Mouse (Mus musculus): ENCODE data around the gene Samd1.

Gene Samd1

DNA sequence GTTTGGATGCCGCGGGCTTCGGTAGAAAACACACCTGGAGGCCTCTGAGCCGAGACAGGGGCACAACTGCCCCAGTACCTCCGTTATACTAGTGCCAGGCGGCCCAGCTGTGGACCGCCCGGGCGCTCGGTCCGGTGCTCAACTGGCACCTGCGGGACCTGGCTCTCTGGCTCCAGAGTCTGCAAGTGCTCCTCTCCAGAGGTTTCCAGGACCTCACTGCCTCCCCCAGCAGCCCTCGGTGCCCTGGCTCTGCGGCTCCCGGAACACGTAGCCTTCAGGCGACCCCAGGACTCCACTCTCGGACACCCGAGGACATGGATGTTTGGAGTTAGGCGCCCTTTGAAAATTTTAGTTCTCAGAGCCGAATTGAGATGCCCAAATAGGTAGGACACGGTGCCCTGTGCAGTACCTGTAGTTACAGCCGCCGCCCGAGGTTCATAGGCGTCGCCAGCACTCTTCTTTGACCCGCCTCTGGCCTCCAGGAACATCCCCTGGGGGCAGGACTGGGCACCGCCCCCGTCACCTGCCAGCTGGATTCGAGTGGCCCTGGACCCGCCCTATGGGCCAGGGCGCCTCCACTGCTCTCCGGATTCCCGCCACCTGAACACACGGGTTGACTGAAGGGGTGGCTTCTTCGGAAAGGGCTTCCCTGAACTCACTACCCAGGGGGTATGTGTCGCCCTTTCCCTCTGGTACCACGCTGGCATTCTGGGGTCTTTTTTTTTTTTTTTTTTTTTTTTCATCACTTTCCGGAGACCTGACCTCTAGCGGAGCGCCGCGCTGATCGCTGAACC is 14.4 kb downstream of the Samd1 start, which contains the start of gene 2210011C24Rik:
Gene 2210011C24Rik (minus strand): TSS at position 467 of the 794 bp plus-strand sequence.
- DNase-seq (ENCODE audit: low read depth): no peak

DNA sequence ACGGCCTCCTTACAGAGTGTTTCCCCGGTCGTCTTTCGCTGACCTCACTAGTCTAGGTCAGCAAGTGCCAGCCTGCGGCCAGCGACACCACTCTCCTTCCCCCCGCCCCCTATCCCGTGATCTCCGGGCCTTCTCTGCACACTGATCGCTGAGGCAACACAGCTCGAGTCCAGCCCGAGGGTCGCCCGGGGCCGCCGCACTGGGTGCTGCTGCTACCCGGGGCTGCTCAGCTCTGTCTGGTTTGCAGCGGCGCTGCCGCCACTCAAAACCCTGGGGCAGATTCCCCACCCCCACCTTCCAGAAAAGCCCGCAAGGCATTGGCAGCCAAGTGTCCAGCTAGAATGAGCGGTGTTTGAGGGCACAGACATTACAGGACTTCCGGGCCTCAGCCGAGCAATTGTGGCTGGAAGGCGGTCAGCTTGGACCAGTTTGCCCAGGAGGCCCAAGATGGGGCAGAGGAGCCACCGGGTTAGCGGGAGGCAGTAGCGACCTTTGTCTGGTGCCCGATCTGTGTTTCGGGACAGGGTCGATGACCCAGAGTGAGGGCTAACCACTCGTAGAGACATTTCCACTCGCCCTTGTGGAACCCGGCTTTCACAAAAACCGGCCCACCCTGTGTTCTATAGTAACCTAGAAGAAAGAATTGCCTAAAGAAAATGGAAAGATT is 15.2 kb downstream of the Samd1 start:
- no peak for DNase-seq (ENCODE audit: low read depth)

DNA sequence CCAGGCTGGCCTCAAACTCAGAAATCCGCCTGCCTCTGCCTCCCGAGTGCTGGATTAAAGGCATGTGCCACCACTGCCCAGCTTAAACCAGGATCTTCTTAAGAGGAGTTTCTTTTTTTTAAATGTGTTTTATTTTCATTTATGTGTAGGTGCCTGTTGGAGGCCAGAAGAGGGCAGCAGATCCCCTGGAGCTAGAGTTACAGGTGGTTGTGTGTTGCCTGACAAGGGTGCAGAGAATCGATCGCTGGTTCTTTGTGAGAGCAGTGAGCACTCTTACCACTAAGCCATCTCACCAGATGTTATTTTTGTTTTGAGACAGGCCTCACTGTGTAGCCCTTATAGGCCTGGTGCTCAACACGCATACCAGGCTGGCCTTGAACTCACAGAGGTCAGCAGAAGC is 18.4 kb downstream of the Samd1 start:
- DNase-seq (ENCODE audit: low read depth): no peak

DNA sequence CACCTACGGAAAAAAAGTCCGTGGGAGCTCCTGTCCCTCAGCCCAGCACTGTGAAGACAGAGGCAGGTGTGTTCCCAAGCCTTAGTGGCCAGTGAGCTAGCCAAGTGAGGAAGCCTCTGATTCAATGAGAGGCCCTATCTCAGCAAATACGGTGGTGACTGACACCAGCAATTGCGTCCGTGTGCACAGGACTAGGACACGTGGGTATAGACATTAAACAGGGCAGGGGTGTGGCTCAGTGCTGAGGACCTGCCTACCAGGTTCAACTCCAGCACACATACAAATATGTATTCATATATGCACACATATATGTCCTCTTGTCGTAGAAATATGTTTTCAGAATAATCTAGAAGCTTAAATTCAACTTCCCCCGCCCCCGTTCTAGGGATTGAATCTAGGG is 22.3 kb downstream of the Samd1 start:
- no peak for DNase-seq (ENCODE audit: low read depth)

DNA sequence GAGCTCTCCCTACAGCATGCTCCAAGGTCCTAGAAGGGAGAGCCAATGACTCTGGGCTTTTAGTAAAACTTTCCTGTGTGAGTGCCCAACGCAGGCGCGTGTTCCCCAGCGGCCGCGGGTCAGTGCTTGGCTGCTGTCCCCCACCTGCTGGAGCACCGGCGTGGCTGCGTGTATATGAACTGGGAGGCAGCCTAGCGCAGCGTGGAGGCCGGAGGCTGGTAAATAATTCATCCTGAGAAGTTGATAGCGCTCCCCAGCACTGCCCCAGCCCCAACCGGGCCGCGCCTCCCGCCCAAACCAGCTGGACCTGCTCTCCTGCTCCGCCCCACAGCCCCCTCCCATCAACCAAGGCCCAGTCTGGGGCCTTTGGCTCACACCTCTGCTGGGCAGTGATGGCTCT is 23.6 kb downstream of the Samd1 start, which contains the start of gene Palm3:
Gene Palm3 (plus strand): TSS at position 376 of the 400 bp plus-strand sequence.
- no peak for DNase-seq (ENCODE audit: low read depth)

DNA sequence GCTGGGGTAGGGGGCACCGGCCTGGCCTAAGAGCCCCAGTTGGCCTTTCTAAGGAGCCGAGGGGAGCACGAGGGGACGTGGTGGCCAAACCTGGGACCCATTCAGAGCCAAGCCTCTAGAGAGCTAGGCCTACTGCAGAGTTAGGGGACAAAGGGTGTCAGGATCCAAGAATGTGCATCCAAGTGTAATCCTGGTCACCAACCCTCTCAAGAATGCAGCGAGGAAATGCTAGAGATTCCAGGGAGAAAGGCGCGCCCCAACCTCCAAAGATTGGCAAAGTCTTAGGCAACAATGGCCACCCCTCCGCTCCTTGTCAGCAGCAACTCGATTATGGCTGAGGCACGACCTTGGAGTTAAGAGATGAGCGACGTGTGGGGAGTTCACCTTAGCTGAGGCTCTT is 24.1 kb downstream of the Samd1 start:
- DNase-seq (ENCODE audit: low read depth): no peak

DNA sequence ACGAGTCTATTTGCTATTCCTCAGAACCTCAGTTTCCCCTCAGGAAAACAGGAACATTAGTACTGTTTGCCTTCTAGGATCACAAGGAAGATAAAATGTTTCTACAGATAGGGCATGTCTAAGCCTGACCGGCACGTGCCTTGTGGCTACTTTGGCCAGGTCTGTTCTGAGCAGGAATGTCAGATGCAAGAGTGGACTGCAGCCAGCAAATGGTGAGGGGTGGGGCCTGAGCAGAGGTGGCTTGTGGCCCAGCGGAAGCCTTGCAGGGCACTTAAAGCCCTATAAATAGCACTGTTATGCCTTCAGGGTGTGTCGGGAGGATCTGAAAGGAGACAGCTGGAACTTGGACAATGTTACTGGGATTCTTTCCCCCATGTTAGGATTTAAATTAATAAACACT is 25.6 kb downstream of the Samd1 start:
- no peak for DNase-seq (ENCODE audit: low read depth)

DNA sequence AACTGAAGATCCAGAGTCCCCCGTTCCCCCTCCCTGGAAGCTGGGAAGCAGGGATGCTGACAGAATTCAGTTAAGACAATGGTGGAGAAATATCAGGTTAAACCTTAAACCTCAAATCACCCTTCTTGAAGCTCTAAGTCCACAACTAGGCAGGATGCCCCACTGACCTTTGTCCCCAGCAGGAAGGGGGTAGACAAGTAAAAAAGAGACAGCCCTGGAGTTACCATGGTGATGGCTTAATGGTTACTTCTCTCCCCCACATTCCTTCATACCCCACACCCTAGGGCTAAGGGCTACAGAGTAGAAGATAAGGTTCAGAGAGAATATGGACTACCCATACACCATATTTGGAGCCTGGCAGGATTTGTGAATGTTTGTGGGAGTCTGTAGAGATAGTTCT is 26.2 kb downstream of the Samd1 start:
- no peak for DNase-seq (ENCODE audit: low read depth)

DNA sequence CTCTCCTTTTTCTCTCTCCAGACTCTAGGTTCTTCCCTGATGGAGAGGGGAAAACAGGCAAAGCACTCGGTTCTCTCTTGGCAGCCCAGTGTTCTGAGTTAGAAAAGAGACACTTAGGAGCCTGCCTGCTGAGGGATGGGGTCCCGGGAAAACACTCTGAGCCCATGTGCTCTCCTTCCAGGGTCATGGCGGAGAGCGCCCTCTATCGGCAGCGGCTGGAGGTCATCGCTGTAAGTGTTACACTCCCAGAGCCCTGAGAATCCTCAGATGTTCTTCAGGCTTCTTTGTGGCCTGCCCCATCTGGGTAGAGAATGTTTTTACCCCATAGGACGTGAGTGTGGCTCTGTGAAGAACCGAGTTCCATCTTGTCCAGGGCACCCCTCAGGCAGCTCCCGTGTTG is 26.7 kb downstream of the Samd1 start:
- DNase-seq (ENCODE audit: low read depth): no peak

DNA sequence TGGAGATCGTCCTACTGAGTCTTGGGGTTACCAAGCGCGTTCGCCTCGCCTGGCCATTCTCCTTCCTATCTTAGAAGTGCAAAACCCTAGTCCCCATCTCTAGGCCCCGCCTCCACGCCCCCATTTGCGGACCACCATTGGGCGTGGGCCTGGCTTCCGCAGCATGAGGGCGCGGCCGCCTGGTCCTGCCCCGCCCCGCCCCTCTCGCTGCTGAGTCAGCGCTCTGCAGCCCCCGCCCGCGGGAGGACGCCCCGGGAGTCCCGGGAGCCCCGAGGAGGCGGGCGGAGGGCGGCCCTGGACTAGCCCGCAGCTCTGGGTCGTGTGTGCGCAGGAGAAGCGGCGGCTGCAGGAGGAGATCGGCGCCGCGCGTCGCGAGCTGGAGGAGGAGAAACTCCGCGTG is 28.4 kb downstream of the Samd1 start:
- no peak for DNase-seq (ENCODE audit: low read depth)

DNA sequence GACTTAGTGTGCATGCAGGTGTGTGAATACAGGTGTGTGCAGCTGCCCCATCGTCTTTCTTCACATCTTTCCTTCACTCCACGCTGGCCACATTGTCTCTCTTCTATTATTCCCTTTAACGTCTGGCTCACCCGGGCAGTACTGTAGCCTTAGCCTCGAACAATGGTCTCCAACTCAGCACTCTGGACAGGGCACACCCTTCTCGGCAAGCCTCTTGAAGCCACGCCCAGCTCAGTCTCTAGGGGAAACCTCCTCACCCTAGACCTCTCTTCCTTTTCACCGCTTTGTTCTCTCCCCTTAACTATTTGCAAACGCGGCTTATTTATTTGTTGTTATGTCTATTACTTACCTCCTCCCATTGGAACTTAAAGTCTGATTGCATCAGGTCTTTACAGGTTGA is 30.0 kb downstream of the Samd1 start:
- DNase-seq (ENCODE audit: low read depth): no peak

DNA sequence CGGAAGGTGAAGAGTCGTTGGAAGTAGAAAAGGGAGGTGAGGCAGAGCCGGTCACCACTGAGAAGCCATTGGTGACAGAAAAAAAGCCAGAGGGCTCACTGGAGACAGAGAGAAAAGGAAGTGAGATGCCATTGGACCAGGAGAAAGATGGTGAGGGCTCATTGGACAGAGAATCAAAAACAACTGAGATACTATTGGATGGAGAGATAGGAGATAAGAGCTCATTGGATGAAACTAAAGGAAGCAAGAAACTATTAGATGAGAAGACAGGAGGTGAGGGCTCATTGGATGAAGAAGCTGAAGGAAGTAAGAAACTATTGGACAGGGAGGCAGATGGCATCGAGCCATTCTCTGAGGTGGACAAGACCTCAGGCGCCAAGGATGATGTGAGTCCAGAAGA is 31.8 kb downstream of the Samd1 start:
- no peak for DNase-seq (ENCODE audit: low read depth)

DNA sequence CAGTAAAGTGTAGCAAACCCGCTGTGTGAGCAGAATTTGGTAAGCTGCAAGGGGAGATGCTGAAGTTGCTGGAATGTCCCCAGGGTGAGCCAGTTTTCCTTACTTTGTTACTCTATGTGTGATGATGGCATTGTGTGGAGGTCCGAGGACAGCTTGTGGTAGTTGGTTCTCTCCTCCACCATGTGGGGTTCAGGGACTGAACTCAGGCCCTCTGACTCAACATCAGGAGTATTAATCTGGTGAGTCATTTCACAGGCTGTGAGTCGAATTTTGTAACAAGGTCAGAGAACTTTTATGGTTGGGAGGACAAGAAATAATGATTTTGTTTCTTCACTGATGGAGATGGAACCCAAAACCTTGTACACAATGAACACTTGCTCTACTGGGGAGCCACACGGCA is 35.3 kb downstream of the Samd1 start:
- DNase-seq (ENCODE audit: low read depth): peak; percentile 62

DNA sequence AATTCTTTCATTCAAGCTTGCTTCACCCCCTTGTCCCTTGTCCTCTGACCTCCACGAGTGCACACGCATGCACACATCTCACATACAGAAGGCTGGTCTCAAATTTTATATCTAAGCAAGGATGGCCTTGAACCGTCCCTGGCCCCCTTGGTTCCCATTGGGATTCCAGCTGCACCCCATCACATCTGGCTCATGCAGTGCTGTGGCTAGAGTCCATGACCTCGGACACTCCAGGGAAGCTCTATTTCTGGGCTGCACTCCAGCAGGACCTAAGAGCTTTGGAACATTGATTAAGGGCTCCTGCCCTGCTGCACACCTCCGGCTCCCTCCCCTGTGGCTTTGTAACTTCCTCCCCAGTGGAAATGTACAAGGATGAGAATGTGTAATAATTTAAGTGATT is 40.5 kb downstream of the Samd1 start:
- DNase-seq (ENCODE audit: low read depth): no peak

DNA sequence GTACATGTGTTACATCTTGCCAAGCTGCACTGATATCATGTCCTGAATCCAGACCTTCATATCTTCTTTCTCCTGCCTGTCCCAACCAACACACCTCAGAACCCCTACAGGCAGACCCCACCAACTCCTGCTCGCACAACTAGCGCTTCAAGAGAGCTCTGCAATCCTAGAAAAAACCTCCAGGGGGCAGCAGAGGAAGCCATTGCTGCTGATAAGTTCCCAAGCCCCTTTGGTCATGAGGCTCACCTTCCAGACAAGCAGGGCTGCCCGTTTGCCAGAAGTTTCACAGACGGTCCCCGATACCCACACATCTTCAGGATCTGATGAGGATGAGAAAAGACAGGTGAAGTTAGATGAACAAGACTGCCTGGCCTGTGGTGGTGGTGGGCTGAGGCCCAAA is 41.6 kb downstream of the Samd1 start:
- peak; percentile 44 for DNase-seq (ENCODE audit: low read depth)

DNA sequence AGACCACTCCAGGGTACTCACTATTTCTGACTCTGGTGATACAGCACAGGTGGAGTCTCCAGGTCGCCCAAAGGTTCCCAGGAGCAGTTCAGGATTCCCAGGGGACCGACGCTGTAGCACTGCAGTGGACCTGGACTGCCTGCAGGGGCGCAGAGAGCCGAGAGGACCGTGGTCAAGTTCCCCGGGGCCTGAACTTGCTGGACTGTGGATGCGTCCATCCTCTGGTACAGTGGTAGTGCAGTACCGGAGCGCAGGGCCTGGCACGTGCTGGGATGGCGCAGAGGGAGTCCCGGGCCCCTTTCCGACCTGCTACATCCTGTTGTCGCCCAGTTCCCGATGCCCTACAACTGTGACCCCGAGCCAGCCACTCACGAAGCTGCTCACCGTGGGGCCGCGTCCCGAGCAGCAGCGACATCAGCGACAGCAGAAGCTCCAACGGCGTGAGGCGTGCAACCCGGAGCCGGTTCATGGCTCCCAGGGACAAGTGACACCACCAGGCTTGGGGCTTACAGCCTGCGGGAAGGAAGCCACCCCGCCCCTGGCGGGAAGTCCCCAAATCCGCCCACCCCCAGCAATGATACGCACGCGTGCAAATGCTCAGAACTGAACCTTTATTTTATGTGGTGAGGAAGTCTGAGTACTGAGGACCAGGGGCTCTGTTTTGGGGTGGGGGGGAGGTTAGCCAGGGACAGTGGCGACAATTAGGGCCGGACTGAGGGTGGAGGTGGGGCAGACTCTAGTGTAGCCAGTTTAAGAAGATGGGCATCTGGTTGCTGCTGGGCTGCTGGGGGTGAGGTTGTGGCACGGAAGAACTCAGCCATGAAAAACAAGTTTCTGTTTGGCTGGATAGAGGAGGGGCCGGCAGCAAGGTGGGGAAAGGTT is 44.8 kb downstream of the Samd1 start, which contains the start of gene Il27ra:
Gene Il27ra (minus strand): TSS at position 524 of the 882 bp plus-strand sequence.
- no peak for DNase-seq (ENCODE audit: low read depth)

DNA sequence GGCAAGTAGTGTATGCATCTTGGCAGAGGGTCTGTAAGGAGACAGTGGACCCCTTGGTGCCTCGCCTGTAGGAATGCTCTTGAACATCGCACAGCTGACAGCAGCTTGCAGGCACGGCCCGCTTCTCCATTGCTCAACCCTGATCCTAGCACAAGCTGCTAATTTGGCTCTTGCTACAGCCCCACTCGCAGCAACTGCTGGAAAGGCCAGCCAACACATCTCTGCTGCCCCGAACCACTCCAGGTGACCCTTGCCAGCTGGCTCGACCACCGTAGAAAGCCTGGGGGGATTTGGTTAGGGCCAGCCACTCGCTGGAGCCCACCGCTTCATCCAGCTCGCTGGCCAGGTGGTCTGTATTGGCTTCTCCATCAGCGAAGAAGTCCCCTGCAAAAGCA is 45.5 kb downstream of the Samd1 start:
- no peak for DNase-seq (ENCODE audit: low read depth)

DNA sequence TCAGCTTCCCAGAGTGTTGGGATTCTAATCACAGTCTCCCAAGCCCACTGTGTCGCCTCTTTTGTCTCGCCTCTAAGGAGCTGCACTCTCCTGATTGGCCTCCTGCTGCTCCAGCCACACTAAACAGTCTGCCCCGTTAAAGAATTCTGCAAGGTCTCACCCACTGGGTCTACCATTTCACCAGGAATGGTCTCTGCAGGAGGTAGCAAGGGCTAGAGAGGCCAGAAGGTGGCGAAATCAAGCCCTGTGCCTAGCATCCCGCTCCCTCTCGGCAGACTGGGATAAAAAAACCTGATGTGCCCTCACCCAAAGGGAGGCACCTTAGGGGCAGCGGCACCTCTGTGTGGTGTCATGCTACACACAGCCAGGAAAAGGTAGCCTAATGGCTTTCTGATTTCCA is 46.6 kb downstream of the Samd1 start:
- no peak for DNase-seq (ENCODE audit: low read depth)

DNA sequence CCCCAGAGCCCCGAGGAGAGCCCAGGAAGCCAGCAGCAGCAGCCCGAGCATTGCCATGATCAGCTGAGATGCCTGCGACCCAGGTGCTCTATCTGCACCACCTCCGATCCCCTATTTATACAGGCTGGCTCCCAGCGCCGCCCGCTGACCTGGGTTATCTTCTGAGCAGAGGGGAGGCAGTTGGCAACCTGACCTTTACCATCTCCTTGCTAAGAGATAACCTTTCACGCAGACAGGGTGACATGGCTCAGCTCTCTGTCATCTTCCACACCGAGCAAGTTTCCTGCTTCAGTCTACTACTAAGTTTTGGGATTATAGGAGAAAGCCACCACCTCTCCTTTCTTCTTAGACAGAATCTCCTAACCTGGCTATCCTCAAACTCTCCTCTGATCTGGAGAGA is 47.4 kb downstream of the Samd1 start, which contains the start of gene Rln3:
Gene Rln3 (minus strand): TSS at position 101 of the 400 bp plus-strand sequence.
- no peak for DNase-seq (ENCODE audit: low read depth)

DNA sequence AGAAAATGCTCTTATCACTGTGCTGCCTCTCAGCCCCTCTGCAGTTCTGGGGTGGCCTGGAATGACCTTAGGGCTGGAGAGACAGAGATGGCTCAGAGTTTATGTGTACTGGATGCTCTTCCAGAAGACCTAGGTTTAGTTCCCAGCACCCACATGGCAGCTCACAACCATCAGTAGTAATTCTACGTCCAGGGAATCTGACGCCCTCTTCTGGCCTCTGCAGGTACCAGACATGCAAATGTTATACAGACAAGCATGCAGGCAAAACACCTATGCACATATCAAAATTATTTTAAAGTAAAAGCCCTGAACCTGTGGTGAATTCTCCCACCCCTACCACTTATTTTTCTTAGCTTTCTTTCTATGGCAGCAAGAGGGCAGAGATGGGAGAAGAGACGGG is 49.0 kb downstream of the Samd1 start:
- DNase-seq (ENCODE audit: low read depth): no peak

DNA sequence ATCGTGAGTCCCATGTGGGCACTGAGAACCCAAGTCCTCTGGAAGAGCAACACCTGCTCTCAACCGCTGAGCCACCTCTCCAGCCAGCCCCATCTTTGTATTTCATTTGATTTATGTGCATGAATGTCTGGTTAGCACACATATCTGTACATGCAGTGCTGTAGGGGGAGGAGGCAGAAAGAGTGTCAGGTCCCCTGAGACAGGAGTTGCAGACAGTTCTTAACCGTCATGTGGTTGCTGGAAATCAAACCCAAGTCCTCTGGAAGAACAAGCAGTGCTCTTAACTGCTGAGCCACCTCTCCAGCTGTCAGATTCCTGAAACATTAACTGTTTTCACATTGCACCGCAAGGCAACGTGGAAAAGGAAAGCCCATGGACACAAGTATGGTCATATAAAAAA is 50.7 kb downstream of the Samd1 start:
- DNase-seq (ENCODE audit: low read depth): no peak
